9 mouse cellular contexts compared by ENCODE assay signal in the genomic region with DNA sequence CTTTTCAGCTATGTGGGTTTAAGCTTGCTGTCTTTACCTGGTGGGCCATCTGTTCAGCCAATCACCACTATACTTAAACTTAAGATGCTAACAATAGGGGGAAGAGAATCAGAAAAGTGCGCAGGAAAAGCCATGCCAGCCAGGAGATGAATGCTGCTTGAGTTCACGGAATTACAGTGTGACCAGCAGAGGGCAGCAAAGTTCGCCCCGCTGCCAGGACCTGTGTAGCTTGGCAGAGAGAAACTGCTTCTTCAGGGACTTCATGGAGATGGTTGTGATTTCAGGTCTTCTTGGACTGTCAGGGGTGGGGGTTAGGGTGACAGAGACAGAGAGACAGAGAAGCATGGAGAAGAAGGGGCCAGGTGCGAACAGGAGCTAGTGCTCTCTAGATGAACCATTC.
DNase-seq lines count a peak whose midpoint lies in the region; ATAC-seq and TF ChIP-seq lines count a peak whose summit lies in the region.
"Had no signal": no experiment of that assay in that cellular context is flagged by ENCODE, and none has a peak within 500 bp of the region (broad histone marks: within the 10 kb centered on the region; RNA-seq: fewer than 3 reads in every experiment).

No protein-coding gene starts in this region.

- no peak overlapping the region for H3K9ac ChIP-seq in MEL (ENCODE audit: control insufficient read depth, low read depth, low read length, poor library complexity, severe bottlenecking)
- H3K9ac ChIP-seq in forebrain, embryonic 16.5 days (replicated peaks; ENCODE audit: low read depth, low read length), result no peak overlapping the region
- H3K9ac ChIP-seq: lung, embryonic 15.5 days had no signal

- peak; percentile 81 for DNase-seq in MEL (ENCODE audit: low read depth, low spot score)
- DNase-seq in c-Kit-positive CD71-positive TER-119-positive erythroid progenitor cells, embryonic 14.5 days (ENCODE audit: low spot score), result peak; percentile 42
- peak; percentile 79 for DNase-seq in hindbrain, embryonic 10.5 days (ENCODE audit: low spot score)
- DNase-seq in layer of hippocampus, adult 2 months (ENCODE audit: low spot score in 2 of 2), result peak; percentile 60 to 87
- DNase-seq in lung, postnatal 10 days, result peak; percentile 63
- peak; percentile 83 for DNase-seq in retina, postnatal 1 day
- DNase-seq in thymus, postnatal 4 days, result peak; percentile 81

- no peak overlapping the region for H3K27ac ChIP-seq in MEL (ENCODE audit: control insufficient read depth, low read depth, low read length)
- no peak overlapping the region for H3K27ac ChIP-seq in forebrain, embryonic 16.5 days (ENCODE audit: low read length)
- no peak overlapping the region for H3K27ac ChIP-seq in hindbrain, embryonic 10.5 days
- no peak overlapping the region for H3K27ac ChIP-seq in layer of hippocampus, adult 2 months
- H3K27ac ChIP-seq: lung, embryonic 15.5 days had no signal

- no peaks in the 10 kb centered on the region for H3K36me3 ChIP-seq in MEL (ENCODE audit: control insufficient read depth in 1 of 2, insufficient read depth in 2 of 2, low read length in 2 of 2)
- H3K36me3 ChIP-seq in forebrain, embryonic 16.5 days (ENCODE audit: control insufficient read depth, insufficient read depth), result no peaks in the 10 kb centered on the region
- H3K36me3 ChIP-seq in hindbrain, embryonic 10.5 days, result no peaks in the 10 kb centered on the region
- H3K36me3 ChIP-seq: lung, embryonic 15.5 days had no signal

- no peak for TF ChIP-seq EP300 in MEL (IDR thresholded peaks at IDR 0.05; ENCODE audit: low read depth in 1 of 2, low read length in 2 of 2)

- no peaks in the 10 kb centered on the region for H3K79me2 ChIP-seq in MEL (ENCODE audit: control insufficient read depth, insufficient read depth, low read length, poor library complexity)

- no peak overlapping the region for H3K4me3 ChIP-seq in MEL (ENCODE audit: control insufficient read depth in 1 of 2, insufficient read depth in 1 of 2, low read depth in 2 of 2, low read length in 2 of 2)
- H3K4me3 ChIP-seq in forebrain, embryonic 16.5 days (replicated peaks; ENCODE audit: low read length), result no peak overlapping the region
- no peak overlapping the region for H3K4me3 ChIP-seq in hindbrain, embryonic 10.5 days
- H3K4me3 ChIP-seq in layer of hippocampus, adult 2 months, result no peak overlapping the region
- H3K4me3 ChIP-seq: lung, embryonic 15.5 days had no signal

- TF ChIP-seq RAD21 in MEL (IDR thresholded peaks at IDR 0.05; ENCODE audit: low read depth, low read length), result peak; percentile 82

- no peaks in the 10 kb centered on the region for H3K4me1 ChIP-seq in MEL (ENCODE audit: control insufficient read depth in 1 of 2, insufficient read depth in 2 of 2, low read length in 2 of 2)
- no peaks in the 10 kb centered on the region for H3K4me1 ChIP-seq in forebrain, embryonic 16.5 days (replicated peaks; ENCODE audit: control insufficient read depth, insufficient read depth, low read length)
- H3K4me1 ChIP-seq in hindbrain, embryonic 10.5 days (replicated peaks), result no peaks in the 10 kb centered on the region
- H3K4me1 ChIP-seq: lung, embryonic 15.5 days had no signal

- 9% methylated on average over 5 of the region's 5 CpGs for WGBS in forebrain, embryonic 16.5 days
- WGBS in hindbrain, embryonic 10.5 days, result 12% methylated on average over 5 of the region's 5 CpGs

- H3K27me3 ChIP-seq in MEL (ENCODE audit: control insufficient read depth in 1 of 2, insufficient read depth in 2 of 2, low read length in 2 of 2), result peaks cover 12 to 16% of the 10 kb centered on the region in 2 experiments; a peak in 3 of 4 replicates
- no peaks in the 10 kb centered on the region for H3K27me3 ChIP-seq in forebrain, embryonic 16.5 days (replicated peaks; ENCODE audit: control insufficient read depth, insufficient read depth, low read length)
- peaks cover 13% of the 10 kb centered on the region; the same call in 1 of the 2 replicates for H3K27me3 ChIP-seq in hindbrain, embryonic 10.5 days (ENCODE audit: insufficient read depth, poor library complexity, severe bottlenecking)
- H3K27me3 ChIP-seq: lung, embryonic 15.5 days had no signal

- H3K4me2 ChIP-seq in forebrain, embryonic 16.5 days (ENCODE audit: low read length), result no peak overlapping the region
- H3K4me2 ChIP-seq: lung, embryonic 15.5 days had no signal

- TF ChIP-seq POLR2A in MEL (IDR thresholded peaks at IDR 0.05; ENCODE audit: control insufficient read depth in 1 of 2, insufficient read depth in 1 of 2, low read depth in 1 of 2, low read length in 2 of 2, poor library complexity in 1 of 2), result no peak

- no peaks in the 10 kb centered on the region for H3K9me3 ChIP-seq in MEL (replicated peaks; ENCODE audit: insufficient read depth, low read length)
- H3K9me3 ChIP-seq in forebrain, embryonic 16.5 days (ENCODE audit: control insufficient read depth, low read length), result no peaks in the 10 kb centered on the region
- H3K9me3 ChIP-seq in hindbrain, embryonic 10.5 days, result no peaks in the 10 kb centered on the region
- H3K9me3 ChIP-seq: lung, embryonic 15.5 days had no signal

- peak; percentile 88 to 99 (median 91) for TF ChIP-seq CTCF in MEL (IDR thresholded peaks at IDR 0.05 in 2 of 3, conservative IDR thresholded peaks at IDR 0.05 in 1 of 3; ENCODE audit: control insufficient read depth in 1 of 3, insufficient read depth in 1 of 3, low read depth in 2 of 3, low read length in 3 of 3, poor library complexity in 1 of 3, severe bottlenecking in 1 of 3)
- peak; percentile 93 for TF ChIP-seq CTCF in layer of hippocampus, adult 2 months (conservative IDR thresholded peaks at IDR 0.05)

- ATAC-seq in forebrain, embryonic 16.5 days, result peak; percentile 90

TF ChIP-seq in MEL, 35 proteins besides CTCF, POLR2A, EP300 and RAD21:
- TF ChIP-seq ZC3H11A (IDR thresholded peaks at IDR 0.05; ENCODE audit: low read depth, low read length), result peak; percentile 65; the same call in 1 of the 2 replicates
- no peak for TF ChIP-seq TBP (IDR thresholded peaks at IDR 0.05; ENCODE audit: low read depth, low read length)
- 0 out of 2 replicates have a peak, but pooled peaks have one; percentile 44 for TF ChIP-seq JUND (IDR thresholded peaks at IDR 0.05; ENCODE audit: low read depth, low read length)
- TF ChIP-seq UBTF (IDR thresholded peaks at IDR 0.05; ENCODE audit: borderline replicate concordance, insufficient read depth, low read depth, low read length), result no peak
- no peak for TF ChIP-seq E2F4 (IDR thresholded peaks at IDR 0.05; ENCODE audit: borderline replicate concordance, low read depth, low read length)
- TF ChIP-seq SMC3 (IDR thresholded peaks at IDR 0.05; ENCODE audit: low read depth, low read length), result peak; percentile 85
